Mouse (Mus musculus) forebrain, embryonic 15.5 days (tissue): ENCODE data around the gene Nfic. TPM values are rescaled to one million over a fixed set of nuclear protein-coding genes. Genes with fewer than 3 reads are reported as not detected.
A peak's percentile ranks its signal among the peaks of the same experiment; 100 is the strongest.

Experiments used
- ATAC-seq: fragments of 200-750 bp; cut with Nextera tagmentation; replicated peaks from 2 replicates; pipeline ENCODE4 v1.8.0; 2017; ENCODE audit warnings: mild to moderate bottlenecking, moderate TSS enrichment, moderate library complexity
- H3K27ac ChIP-seq: fragments of 300-500 bp; sonication (generic); replicated peaks from 2 replicates; pipeline ENCODE4 v1.5.1; 2015; ENCODE audit warnings: mild to moderate bottlenecking, inconsistent platforms
- H3K27me3 ChIP-seq: fragments of 300-500 bp; sonication (generic); 2 replicates; pipeline ENCODE4 v1.6.1; 2015; ENCODE audit warnings: inconsistent platforms
- H3K36me3 ChIP-seq: fragments of 300-500 bp; sonication (generic); 2 replicates; pipeline ENCODE4 v1.6.1; 2015; ENCODE audit warnings: mild to moderate bottlenecking, inconsistent platforms
- H3K4me1 ChIP-seq: fragments of 300-500 bp; sonication (generic); 2 replicates; pipeline ENCODE4 v1.6.1; 2015; ENCODE audit warnings: inconsistent platforms
- H3K4me2 ChIP-seq: fragments of 300-500 bp; sonication (generic); replicated peaks from 2 replicates; pipeline ENCODE4 v1.6.1; 2015; ENCODE audit warnings: mild to moderate bottlenecking, inconsistent platforms
- H3K4me3 ChIP-seq: fragments of 300-500 bp; sonication (generic); 2 replicates; pipeline ENCODE4 v1.5.1; 2015; ENCODE audit warnings: mild to moderate bottlenecking, inconsistent platforms
- H3K9ac ChIP-seq: fragments of 300-500 bp; sonication (generic); replicated peaks from 2 replicates; pipeline ENCODE4 v1.6.1; 2015; ENCODE audit warnings: mild to moderate bottlenecking, inconsistent platforms
- H3K9me3 ChIP-seq: fragments of 300-500 bp; sonication (generic); 2 replicates; pipeline ENCODE4 v1.6.1; 2016; ENCODE audit warnings: inconsistent platforms
- WGBS: fragments of 180-500 bp; shearing (Covaris S2); methylation state at CpG from one replicate; pipeline ENCODE4 v1.1.7; 2015; ENCODE audit warnings: mixed read lengths; 5-methylcytosine and 5-hydroxymethylcytosine counted together
- polyA plus RNA-seq: library from polyadenylated mRNA; unstranded; fragments of >200 nt; fragmentation: Nextera tagmentation; extraction: Ambion mirVana; gene quantifications from 2 replicates; pipeline ENCODE4 v1.2.1, GENCODE M21; 2015

The Nfic gene
- polyA plus RNA-seq, 1 experiment from 2014 or later: 24.2 TPM

GRCm38 (mm10) chr10:81432868-81433262 is 22.6 kb downstream of the Nfic start:
- ATAC-seq: peak; percentile 86
- peak overlapping the region; percentile 34 for H3K9ac ChIP-seq
- no peaks in the 10 kb centered on the region for H3K9me3 ChIP-seq
- peaks cover 50% of the 10 kb centered on the region for H3K4me1 ChIP-seq
- peak overlapping the region; percentile 51 for H3K4me2 ChIP-seq
- H3K4me3 ChIP-seq: peak overlapping the region; percentile 29
- 0 out of 2 replicates have a peak, but pooled peaks cover 3% of the 10 kb centered on the region for H3K27me3 ChIP-seq
- no peaks in the 10 kb centered on the region for H3K36me3 ChIP-seq
- H3K27ac ChIP-seq: peak overlapping the region; percentile 49
- 3% methylated on average over 17 of the region's 17 CpGs for WGBS

- H3K27ac ChIP-seq: peak overlapping the region; percentile 49
These were observed 23.1 kb downstream of the Nfic start for GRCm38 (mm10) chr10:81432169-81432867.

GRCm38 (mm10) chr10:81431526-81432168 is 23.8 kb downstream of the Nfic start:
- Histone ChIP-seq H3K4me2 (peak overlapping the region; percentile 74), H3K9ac (peak overlapping the region; percentile 81; the same call in 1 of the 2 replicates)

More at GRCm38 (mm10) chr10:81432169-81432867, 23.1 kb downstream of the Nfic start:
- H3K4me2 ChIP-seq: peak overlapping the region; percentile 51
- H3K9me3 ChIP-seq: no peaks in the 10 kb centered on the region
- H3K4me1 ChIP-seq: peaks cover 51% of the 10 kb centered on the region
- no peak; the same call in 1 of the 2 replicates for ATAC-seq
- peaks cover 6% of the 10 kb centered on the region; the same call in 1 of the 2 replicates for H3K27me3 ChIP-seq
- no peak overlapping the region for H3K9ac ChIP-seq
- no peaks in the 10 kb centered on the region for H3K36me3 ChIP-seq
- H3K4me3 ChIP-seq: peak overlapping the region; percentile 29
- WGBS: 65% methylated on average over 21 of the region's 21 CpGs

GRCm38 (mm10) chr10:81430831-81431525 is 24.5 kb downstream of the Nfic start:
- Histone ChIP-seq H3K4me1 (peaks cover 63% of the 10 kb centered on the region), H3K4me2 (peak overlapping the region; percentile 74), H3K36me3 (no peaks in the 10 kb centered on the region), H3K27me3 (peaks cover 7% of the 10 kb centered on the region; the same call in 1 of the 2 replicates), H3K9me3 (no peaks in the 10 kb centered on the region), H3K9ac (peak overlapping the region; percentile 81), H3K4me3 (peak overlapping the region; percentile 86), H3K27ac (peak overlapping the region; percentile 94)
- peak; percentile 15; the same call in 1 of the 2 replicates for ATAC-seq
- 1% methylated on average over 56 of the region's 70 CpGs for WGBS

More at GRCm38 (mm10) chr10:81431526-81432168, 23.8 kb downstream of the Nfic start:
- Histone ChIP-seq H3K27me3 (peaks cover 7% of the 10 kb centered on the region; the same call in 1 of the 2 replicates), H3K4me3 (peak overlapping the region; percentile 86), H3K36me3 (no peaks in the 10 kb centered on the region), H3K9me3 (no peaks in the 10 kb centered on the region), H3K27ac (peak overlapping the region; percentile 94), H3K4me1 (peaks cover 58% of the 10 kb centered on the region)
- 13% methylated on average over 15 of the region's 15 CpGs for WGBS
- peak; percentile 2; the same call in 1 of the 2 replicates for ATAC-seq

GRCm38 (mm10) chr10:81430141-81430830 is 25.1 kb downstream of the Nfic start:
- peak; percentile 11; the same call in 1 of the 2 replicates for ATAC-seq
- Histone ChIP-seq H3K4me2 (peak overlapping the region; percentile 74), H3K36me3 (no peaks in the 10 kb centered on the region), H3K27me3 (peaks cover 7% of the 10 kb centered on the region; the same call in 1 of the 2 replicates), H3K9ac (peak overlapping the region; percentile 81), H3K9me3 (no peaks in the 10 kb centered on the region), H3K27ac (peak overlapping the region; percentile 94), H3K4me1 (peaks cover 63% of the 10 kb centered on the region), H3K4me3 (peak overlapping the region; percentile 86)
- 0% methylated on average over 40 of the region's 89 CpGs for WGBS

GRCm38 (mm10) chr10:81429605-81430061 is 25.8 kb downstream of the Nfic start:
- H3K27ac ChIP-seq: peak overlapping the region; percentile 94
- H3K4me3 ChIP-seq: peak overlapping the region; percentile 86
- no peaks in the 10 kb centered on the region for H3K36me3 ChIP-seq
- ATAC-seq: peak; percentile 9
- peak overlapping the region; percentile 81 for H3K9ac ChIP-seq
- 0% methylated on average over 19 of the region's 20 CpGs for WGBS
- H3K4me2 ChIP-seq: peak overlapping the region; percentile 74
- H3K27me3 ChIP-seq: peaks cover 7% of the 10 kb centered on the region; the same call in 1 of the 2 replicates
- no peaks in the 10 kb centered on the region for H3K9me3 ChIP-seq
- H3K4me1 ChIP-seq: peaks cover 63% of the 10 kb centered on the region

GRCm38 (mm10) chr10:81429092-81429491 is 26.3 kb downstream of the Nfic start:
- 0 out of 2 replicates have a peak overlapping the region, but pooled peaks have one; percentile 94 for H3K27ac ChIP-seq
- ATAC-seq: no peak
- peak overlapping the region; percentile 74 for H3K4me2 ChIP-seq
- H3K9me3 ChIP-seq: no peaks in the 10 kb centered on the region
- 27% methylated on average over 2 of the region's 2 CpGs for WGBS
- H3K27me3 ChIP-seq: peaks cover 7% of the 10 kb centered on the region; the same call in 1 of the 2 replicates
- H3K4me3 ChIP-seq: peak overlapping the region; percentile 86
- no peaks in the 10 kb centered on the region for H3K36me3 ChIP-seq
- H3K9ac ChIP-seq: 0 out of 2 replicates have a peak overlapping the region, but pooled peaks have one; percentile 81
- peaks cover 66% of the 10 kb centered on the region for H3K4me1 ChIP-seq

- WGBS: 91% methylated on average over 7 of the region's 7 CpGs
- no peak for ATAC-seq
- Histone ChIP-seq H3K4me1 (peaks cover 67% of the 10 kb centered on the region), H3K4me2 (no peak overlapping the region), H3K9me3 (no peaks in the 10 kb centered on the region), H3K27ac (no peak overlapping the region), H3K27me3 (peaks cover 7% of the 10 kb centered on the region; the same call in 1 of the 2 replicates), H3K9ac (no peak overlapping the region), H3K4me3 (no peak overlapping the region), H3K36me3 (no peaks in the 10 kb centered on the region)
These were observed 26.9 kb downstream of the Nfic start for GRCm38 (mm10) chr10:81428507-81428870.

GRCm38 (mm10) chr10:81427804-81428506 is 27.5 kb downstream of the Nfic start:
- H3K9ac ChIP-seq: no peak overlapping the region
- no peak for ATAC-seq
- no peaks in the 10 kb centered on the region for H3K36me3 ChIP-seq
- H3K9me3 ChIP-seq: no peaks in the 10 kb centered on the region
- 83% methylated on average over 8 of the region's 8 CpGs for WGBS
- H3K4me3 ChIP-seq: no peak overlapping the region
- no peak overlapping the region for H3K27ac ChIP-seq
- peaks cover 7% of the 10 kb centered on the region; the same call in 1 of the 2 replicates for H3K27me3 ChIP-seq
- no peak overlapping the region for H3K4me2 ChIP-seq
- H3K4me1 ChIP-seq: peaks cover 62% of the 10 kb centered on the region

GRCm38 (mm10) chr10:81427327-81427726 is 28.1 kb downstream of the Nfic start:
- ATAC-seq: no peak
- peak overlapping the region; percentile 63 for H3K4me2 ChIP-seq
- H3K27ac ChIP-seq: 0 out of 2 replicates have a peak overlapping the region, but pooled peaks have one; percentile 14
- H3K4me1 ChIP-seq: peaks cover 57% of the 10 kb centered on the region
- H3K27me3 ChIP-seq: peaks cover 7% of the 10 kb centered on the region; the same call in 1 of the 2 replicates
- H3K4me3 ChIP-seq: peak overlapping the region; percentile 44
- H3K9me3 ChIP-seq: no peaks in the 10 kb centered on the region
- 35% methylated on average over 3 of the region's 3 CpGs for WGBS
- 0 out of 2 replicates have a peak overlapping the region, but pooled peaks have one; percentile 55 for H3K9ac ChIP-seq
- H3K36me3 ChIP-seq: no peaks in the 10 kb centered on the region
